Mouse (Mus musculus) bone marrow macrophage, adult 2 months (primary cell): ENCODE results near the gene Olfr223.

Experiments
- CTCF ChIP-seq: IDR thresholded peaks from 2 replicates; pipeline ENCODE4 v1.5.1; 2012; ENCODE audit warnings: low read depth, mild to moderate bottlenecking, low read length, moderate library complexity
- POLR2A ChIP-seq: IDR thresholded peaks from 2 replicates; pipeline ENCODE4 v1.6.1; 2012; ENCODE audit warnings: mild to moderate bottlenecking, low read depth, low read length, borderline replicate concordance

DNA sequence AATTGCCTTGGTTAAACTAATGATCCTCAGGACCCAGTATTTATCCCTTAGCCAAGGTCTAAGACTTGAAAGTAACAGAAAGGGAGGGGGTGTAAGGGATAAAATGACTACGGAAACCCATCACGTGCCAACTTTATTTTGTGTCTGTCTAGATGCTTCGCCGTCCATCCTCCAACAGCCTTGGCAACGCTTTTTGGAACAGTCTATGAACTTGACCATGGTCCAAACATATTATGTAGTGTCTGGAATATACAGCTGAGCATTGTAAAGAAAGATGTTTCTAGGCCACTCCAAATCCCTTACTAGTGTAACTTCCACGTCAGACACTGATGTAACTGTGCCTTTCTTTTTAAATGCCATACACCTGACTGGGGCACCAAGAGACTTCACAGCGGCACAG, 33.1 kb upstream of the Olfr223 start:
- TF ChIP-seq POLR2A (no peak), CTCF (no peak)
